Mouse (Mus musculus) skeletal muscle tissue, postnatal 0 days (tissue): Measurements from ENCODE around the gene Lbx2. TPM values are rescaled to one million over a fixed set of nuclear protein-coding genes. Genes with fewer than 3 reads are reported as not detected.

Experiments
- microRNA counts: library from miRNA; unstranded; fragments of <30 nt; microRNA quantifications from one replicate; lab custom pipeline; 2015
- microRNA-seq, 2 experiments: library from miRNA; unstranded; fragments of <30 nt; microRNA quantifications; one replicate each; pipeline ENCODE4; 2016
- polyA plus RNA-seq: library from polyadenylated mRNA; unstranded; fragments of >200 nt; fragmentation: Nextera tagmentation; extraction: Ambion mirVana; gene quantifications from 2 replicates; pipeline ENCODE4 v1.2.1, GENCODE M21; 2015

Lbx2 gene
- 0.72 and 0.74 TPM in 2 replicates for polyA plus RNA-seq

GRCm38 (mm10) chr6:83086121-83087035, at the start of gene Lbx2:
Gene Lbx2 (plus strand): TSS chr6:83086367.

GRCm38 (mm10) chr6:83054074-83054851, 31.9 kb upstream of the Lbx2 start, which contains the start of gene Aup1:
Gene Aup1 (plus strand): TSS chr6:83054521.

GRCm38 (mm10) chr6:83054871-83055431, 31.2 kb upstream of the Lbx2 start, which contains the start of gene Htra2:
Gene Htra2 (minus strand): TSS chr6:83055273.

GRCm38 (mm10) chr6:83057790-83058189, 28.4 kb upstream of the Lbx2 start, which contains the start of gene Dqx1:
Gene Dqx1 (plus strand): TSS chr6:83057844.

GRCm38 (mm10) chr6:83070247-83070310, 16.1 kb upstream of the Lbx2 start, which contains the start of gene Tlx2:
Gene Tlx2 (minus strand): TSS chr6:83070293.

GRCm38 (mm10) chr6:83077630-83078323, 8.4 kb upstream of the Lbx2 start, which contains the start of gene Pcgf1:
Gene Pcgf1 (plus strand): TSS chr6:83077869.

GRCm38 (mm10) chr6:83101316-83101687, 15.1 kb downstream of the Lbx2 start, which contains the start of the genes Ccdc142 and Gm42688:
Gene Ccdc142 (plus strand): TSS chr6:83101601.
Gene Gm42688 (plus strand): TSS chr6:83101617.

GRCm38 (mm10) chr6:83108762-83109668, 22.8 kb downstream of the Lbx2 start, which contains the start of gene Mrpl53:
Gene Mrpl53 (plus strand): TSS chr6:83109040.

GRCm38 (mm10) chr6:83115011-83115671, 29.0 kb downstream of the Lbx2 start, which contains the start of gene Mogs:
Gene Mogs (plus strand): TSS chr6:83115496.

GRCm38 (mm10) chr6:83120930-83121862, 35.0 kb downstream of the Lbx2 start, which contains the start of gene Wbp1:
Gene Wbp1 (minus strand): TSS chr6:83121559.

GRCm38 (mm10) chr6:83125331-83125730, 39.2 kb downstream of the Lbx2 start, which contains the start of gene Ino80b:
Gene Ino80b (minus strand): TSS chr6:83125431.

GRCm38 (mm10) chr6:83134951-83135513, 48.9 kb downstream of the Lbx2 start, which contains the start of gene Rtkn:
Gene Rtkn (plus strand): TSS chr6:83135463.

MicroRNAs within 50 kb of the gene (microRNA counts, 519-probe panel; counts per million panel counts)
- microRNA mmu-miR-3470a+mmu-miR-3470b (lab: Ali Mortazavi, UCI) = 296 counts per million, percentile 58 among the panel's probes with 10 or more counts

Small RNA genes lying within 50 kb of the gene (microRNA-seq; reads per million reads assigned to microRNA genes)
- gene Mir3470a (0 reads per million in 2 experiments), gene Mir7040 (0 reads per million in 2 experiments)

Other genes starting within 250 kb of the Lbx2 start
- 0.72 and 0.87 TPM in 2 replicates for gene Sema4f, start 146.6 kb upstream of the Lbx2 start, polyA plus RNA-seq
- 0.37 TPM in 1 of 2 replicates, not detected in the other for gene M1ap, start 139.5 kb upstream of the Lbx2 start, polyA plus RNA-seq
- 4.6 and 5.5 TPM in 2 replicates for gene Dok1, start 52.9 kb upstream of the Lbx2 start, polyA plus RNA-seq
- gene Loxl3, start 52.2 kb upstream of the Lbx2 start, polyA plus RNA-seq = 10.7 and 13.4 TPM in 2 replicates
- gene Aup1, start 31.8 kb upstream of the Lbx2 start, polyA plus RNA-seq = 107 and 111 TPM in 2 replicates
- 49.1 and 50.5 TPM in 2 replicates for gene Htra2, start 31.1 kb upstream of the Lbx2 start, polyA plus RNA-seq
- 0.12 and 0.21 TPM in 2 replicates for gene Dqx1, start 28.5 kb upstream of the Lbx2 start, polyA plus RNA-seq
- not detected in 2 replicates for gene Tlx2, start 16.1 kb upstream of the Lbx2 start, polyA plus RNA-seq
- gene Pcgf1, start 8.5 kb upstream of the Lbx2 start, polyA plus RNA-seq = 10.8 and 11.5 TPM in 2 replicates
- gene Ccdc142, start 15.2 kb downstream of the Lbx2 start, polyA plus RNA-seq = 1.1 and 1.7 TPM in 2 replicates
- gene Gm42688, start 15.2 kb downstream of the Lbx2 start, polyA plus RNA-seq = 1.3 and 1.6 TPM in 2 replicates
- gene Mrpl53, start 22.7 kb downstream of the Lbx2 start, polyA plus RNA-seq = 194 and 207 TPM in 2 replicates
- 12.7 and 13.6 TPM in 2 replicates for gene Mogs, start 29.1 kb downstream of the Lbx2 start, polyA plus RNA-seq
- 41.1 and 47.1 TPM in 2 replicates for gene Wbp1, start 35.2 kb downstream of the Lbx2 start, polyA plus RNA-seq
- gene Ino80b, start 39.1 kb downstream of the Lbx2 start, polyA plus RNA-seq = 6.5 and 9.5 TPM in 2 replicates
- gene Rtkn, start 49.1 kb downstream of the Lbx2 start, polyA plus RNA-seq = 18.9 and 22.0 TPM in 2 replicates
- 1.1 and 1.5 TPM in 2 replicates for gene Wdr54, start 70.0 kb downstream of the Lbx2 start, polyA plus RNA-seq
- gene 1700003E16Rik, start 70.0 kb downstream of the Lbx2 start, polyA plus RNA-seq = 0.41 and 0.54 TPM in 2 replicates
- 56.2 and 58.8 TPM in 2 replicates for gene Dctn1, start 79.6 kb downstream of the Lbx2 start, polyA plus RNA-seq
- gene Slc4a5, start 133.5 kb downstream of the Lbx2 start, polyA plus RNA-seq = 0.04 TPM in 1 of 2 replicates, not detected in the other
- 8.2 and 13.9 TPM in 2 replicates for gene Mthfd2, start 239.5 kb downstream of the Lbx2 start, polyA plus RNA-seq
- gene Mob1a, start 239.6 kb downstream of the Lbx2 start, polyA plus RNA-seq = 19.0 and 20.2 TPM in 2 replicates